Mouse (Mus musculus) small intestine, adult 2 months (tissue): ENCODE results near the gene Sar1a.

Source experiments
- CTCF ChIP-seq: fragments of 200-500 bp; IDR thresholded peaks from 2 replicates; pipeline ENCODE4 v1.5.1; 2012; ENCODE audit warnings: low read depth, mild to moderate bottlenecking, control low read depth, inconsistent platforms, low read length, moderate library complexity, mixed read lengths; ENCODE audit not compliant: insufficient replicate concordance, insufficient read length; ENCODE audit errors: extremely low read depth
- POLR2A ChIP-seq: fragments of 200-500 bp; IDR thresholded peaks from 2 replicates; pipeline ENCODE4 v1.6.1; 2012; ENCODE audit warnings: low read depth, mild to moderate bottlenecking, control low read depth, inconsistent platforms, low read length, moderate library complexity

- TF ChIP-seq POLR2A: no peak
- no peak for TF ChIP-seq CTCF
Observed at GRCm38 (mm10) chr10:61697028-61697427, 16.9 kb downstream of the Sar1a start.
